Mouse (Mus musculus) MEL (cell line): ENCODE results near the gene Abhd17a. TPM values are rescaled to one million over a fixed set of nuclear protein-coding genes. Genes with fewer than 3 reads are reported as not detected.

Source experiments
- DNase-seq: peaks from one replicate; pipeline ENCODE4 v3.0.0; 2011; ENCODE audit warnings: low read depth, low spot score
- H3K27ac ChIP-seq: 2 replicates; pipeline ENCODE4 v1.5.1; 2012; ENCODE audit warnings: low read depth, mild to moderate bottlenecking, control low read depth, low read length, moderate library complexity; ENCODE audit not compliant: control insufficient read depth
- H3K27me3 ChIP-seq, 2 experiments: fragments of 150-350 bp in 1 of 2; sonication (generic) in 1 of 2; 2 replicates each; pipeline ENCODE4 v1.6.1; 2012; ENCODE audit warnings: low read length in 2 of 2, mild to moderate bottlenecking in 2 of 2, improper control_type of control experiment in 1 of 2, moderate library complexity in 1 of 2; ENCODE audit not compliant: insufficient read depth in 2 of 2, control insufficient read depth in 1 of 2
- H3K36me3 ChIP-seq, 2 experiments: 2 replicates each; pipeline ENCODE4 v1.6.1; 2012 to 2014; ENCODE audit warnings: low read length in 2 of 2, improper control_type of control experiment in 1 of 2, inconsistent platforms in 1 of 2, mild to moderate bottlenecking in 1 of 2; ENCODE audit not compliant: insufficient read depth in 2 of 2, control insufficient read depth in 1 of 2
- H3K4me1 ChIP-seq, 2 experiments: fragments of 150-350 bp in 1 of 2; sonication (generic) in 1 of 2; 2 replicates each; pipeline ENCODE4 v1.6.1; 2012; ENCODE audit warnings: low read length in 2 of 2, improper control_type of control experiment in 1 of 2, mild to moderate bottlenecking in 1 of 2; ENCODE audit not compliant: insufficient read depth in 2 of 2, control insufficient read depth in 1 of 2
- H3K4me3 ChIP-seq, 2 experiments: fragments of 150-350 bp in 1 of 2; sonication (generic) in 1 of 2; 2 replicates each; pipeline ENCODE4 v1.5.1; 2012; ENCODE audit warnings: low read depth in 2 of 2, low read length in 2 of 2, mild to moderate bottlenecking in 2 of 2, moderate library complexity in 2 of 2, control low read depth in 1 of 2, improper control_type of control experiment in 1 of 2; ENCODE audit not compliant: control insufficient read depth in 1 of 2, insufficient read depth in 1 of 2
- H3K79me2 ChIP-seq: 2 replicates; pipeline ENCODE4 v1.6.1; 2012; ENCODE audit warnings: mild to moderate bottlenecking, low read length, moderate library complexity; ENCODE audit not compliant: control insufficient read depth, poor library complexity, insufficient read depth
- H3K9ac ChIP-seq: 2 replicates; pipeline ENCODE4 v1.6.1; 2012; ENCODE audit warnings: low read depth, mild to moderate bottlenecking, control low read depth, low read length, moderate library complexity; ENCODE audit not compliant: control insufficient read depth, poor library complexity, severe bottlenecking
- H3K9me3 ChIP-seq: fragments of 150-350 bp; sonication (generic); replicated peaks from 2 replicates; pipeline ENCODE4 v1.6.1; 2012; ENCODE audit warnings: mild to moderate bottlenecking, low read length, improper control_type of control experiment, moderate library complexity; ENCODE audit not compliant: insufficient read depth
- BHLHE40 ChIP-seq: IDR thresholded peaks from 2 replicates; pipeline ENCODE4 v1.6.1; 2012; ENCODE audit warnings: low read depth, mild to moderate bottlenecking, inconsistent platforms, low read length, improper control_type of control experiment, borderline replicate concordance
- ETS1 ChIP-seq: IDR thresholded peaks from 2 replicates; pipeline ENCODE4 v1.6.1; 2012; ENCODE audit warnings: low read depth, mild to moderate bottlenecking, inconsistent platforms, low read length, improper control_type of control experiment, moderate library complexity
- JUND ChIP-seq: IDR thresholded peaks from 2 replicates; pipeline ENCODE4 v1.6.1; 2011; ENCODE audit warnings: low read depth, mild to moderate bottlenecking, improper control_type of control experiment, low read length
- MYC ChIP-seq: IDR thresholded peaks from 2 replicates; pipeline ENCODE4 v1.6.1; 2011; ENCODE audit warnings: low read depth, mild to moderate bottlenecking, low read length, improper control_type of control experiment, moderate library complexity
- NRF1 ChIP-seq: IDR thresholded peaks from 2 replicates; pipeline ENCODE4 v1.6.1; 2014; ENCODE audit warnings: low read depth, mild to moderate bottlenecking, inconsistent platforms, low read length, improper control_type of control experiment, moderate library complexity; ENCODE audit not compliant: poor library complexity, insufficient read depth, severe bottlenecking
- POLR2AphosphoS2 ChIP-seq: IDR thresholded peaks from 2 replicates; pipeline ENCODE4 v1.6.1; 2011; ENCODE audit warnings: low read length, improper control_type of control experiment
- TBP ChIP-seq: IDR thresholded peaks from 2 replicates; pipeline ENCODE4 v1.8.0; 2011; ENCODE audit warnings: low read depth, low read length, improper control_type of control experiment
- UBTF ChIP-seq: IDR thresholded peaks from 2 replicates; pipeline ENCODE4 v1.6.1; 2012; ENCODE audit warnings: low read depth, mild to moderate bottlenecking, inconsistent platforms, low read length, improper control_type of control experiment, moderate library complexity, borderline replicate concordance; ENCODE audit not compliant: insufficient read depth
- ZMIZ1 ChIP-seq: IDR thresholded peaks from 2 replicates; pipeline ENCODE4 v1.6.1; 2012; ENCODE audit warnings: low read depth, mild to moderate bottlenecking, inconsistent platforms, low read length, improper control_type of control experiment, moderate library complexity
- polyA plus RNA-seq, 2 experiments: library from polyadenylated mRNA; stranded (reverse) in 1 of 2; unstranded in 1 of 2; fragments of >175 nt in 1 of 2; fragments of >200 nt in 1 of 2; gene quantifications; 2 replicates each; pipeline versions ENCODE4 v1.2.1 to v1.2.4; 2012; ENCODE audit warnings: low replicate concordance in 2 of 2, low read depth in 1 of 2; ENCODE audit not compliant: insufficient read length in 2 of 2, insufficient read depth in 1 of 2, missing spikeins in 1 of 2
- total RNA-seq: library from RNA; depleted of rRNA; stranded (reverse); fragments of 300-350 nt; gene quantifications from 2 replicates; pipeline ENCODE4 v1.2.3, GENCODE M21; 2012

Abhd17a gene
- total and polyA plus RNA-seq, 3 experiments, result 96.2 to 136 (median 98.5) TPM

GRCm38 (mm10) chr10:80589879-80590854 is at the start of gene Abhd17a (continued):
- TF ChIP-seq MYC, result no peak
- TF ChIP-seq UBTF, result no peak
- TF ChIP-seq NRF1, result peak; percentile 78
- peak; percentile 60 for TF ChIP-seq TBP

DNA sequence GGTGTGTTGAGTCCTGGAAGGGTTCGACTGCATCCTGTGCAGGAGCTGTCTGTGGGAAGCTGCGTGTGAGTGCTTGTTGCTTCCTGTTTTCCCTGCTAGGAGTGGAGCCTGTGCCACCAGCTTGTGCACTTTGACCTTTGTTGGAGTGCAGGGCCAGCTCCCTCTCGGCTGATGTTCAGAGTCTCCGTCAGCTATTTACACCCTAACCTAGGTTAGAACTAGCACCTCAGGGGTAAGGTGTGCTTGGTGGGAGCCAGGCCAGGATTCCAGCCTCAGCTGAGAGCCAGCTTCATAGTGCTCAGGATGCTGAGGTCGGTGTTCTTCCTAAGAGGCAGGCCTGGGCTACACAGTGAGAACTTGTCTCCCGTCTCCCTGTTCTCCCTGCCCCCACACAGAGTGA is 45.2 kb upstream of the Abhd17a start:
- no peak overlapping the region for H3K4me3 ChIP-seq
- H3K9ac ChIP-seq, result no peak overlapping the region
- H3K79me2 ChIP-seq, result no peaks in the 10 kb centered on the region; the same call in none of the 2 replicates
- H3K27me3 ChIP-seq, result no peaks in the 10 kb centered on the region
- TF ChIP-seq BHLHE40 (no peak), POLR2AphosphoS2 (no peak), ZMIZ1 (no peak), JUND (no peak), MYC (no peak)
- TF ChIP-seq, all 39 proteins: peak for 0
- Histone ChIP-seq H3K9me3 (no peaks in the 10 kb centered on the region), H3K27ac (no peak overlapping the region), H3K36me3 (peaks cover 0 to 5% of the 10 kb centered on the region in 2 experiments; a peak in 1 of 4 replicates), H3K4me1 (no peaks in the 10 kb centered on the region)
- no peak for DNase-seq

GRCm38 (mm10) chr10:80628925-80629324 is 38.8 kb upstream of the Abhd17a start:
- H3K79me2 ChIP-seq, result peaks cover 43% of the 10 kb centered on the region
- no peaks in the 10 kb centered on the region for H3K9me3 ChIP-seq
- TF ChIP-seq UBTF (no peak), JUND (no peak), ETS1 (no peak)
- H3K27me3 ChIP-seq, result no peaks in the 10 kb centered on the region
- no peak for DNase-seq
- no peaks in the 10 kb centered on the region; a peak in 1 of 4 replicates for H3K36me3 ChIP-seq
- H3K9ac ChIP-seq, result no peak overlapping the region
- peaks cover 0 to 5% of the 10 kb centered on the region in 2 experiments; a peak in 1 of 4 replicates for H3K4me1 ChIP-seq
- H3K27ac ChIP-seq, result no peak overlapping the region
- no peak overlapping the region for H3K4me3 ChIP-seq
